Mouse (Mus musculus) neural tube, embryonic 14.5 days (tissue): Measurements from ENCODE around the gene Tsga10ip. TPM values are rescaled to one million over a fixed set of nuclear protein-coding genes. Genes with fewer than 3 reads are reported as not detected.

ENCODE experiments used
- ATAC-seq: fragments of 200-750 bp; cut with Nextera tagmentation; 2 replicates; pipeline ENCODE4 v1.8.0; 2017; ENCODE audit warnings: low read depth, mild to moderate bottlenecking, moderate TSS enrichment, moderate library complexity
- H3K27ac ChIP-seq: fragments of 300-500 bp; sonication (generic); 2 replicates; pipeline ENCODE4 v1.5.1; 2014; ENCODE audit warnings: low read depth, mild to moderate bottlenecking, control low read depth, low read length, moderate library complexity, mixed read lengths
- H3K27me3 ChIP-seq: fragments of 300-500 bp; sonication (generic); 2 replicates; pipeline ENCODE4 v1.6.1; 2014; ENCODE audit warnings: low read length; ENCODE audit not compliant: control insufficient read depth, insufficient read depth
- H3K36me3 ChIP-seq: fragments of 300-500 bp; sonication (generic); 2 replicates; pipeline ENCODE4 v1.6.1; 2014; ENCODE audit warnings: low read length, mixed read lengths; ENCODE audit not compliant: control insufficient read depth, insufficient read depth
- H3K4me1 ChIP-seq: fragments of 300-500 bp; sonication (generic); 2 replicates; pipeline ENCODE4 v1.6.1; 2014; ENCODE audit warnings: low read length; ENCODE audit not compliant: control insufficient read depth, insufficient read depth
- H3K4me2 ChIP-seq: fragments of 300-500 bp; sonication (generic); 2 replicates; pipeline ENCODE4 v1.6.1; 2014; ENCODE audit warnings: mild to moderate bottlenecking, low read depth, low read length, control low read depth
- H3K4me3 ChIP-seq: fragments of 300-500 bp; sonication (generic); 2 replicates; pipeline ENCODE4 v1.5.1; 2014; ENCODE audit warnings: low read depth, low read length, control low read depth, mixed read lengths
- H3K9ac ChIP-seq: fragments of 300-500 bp; sonication (generic); replicated peaks from 2 replicates; pipeline ENCODE4 v1.6.1; 2014; ENCODE audit warnings: low read depth, mild to moderate bottlenecking, control low read depth, low read length, mixed read lengths
- H3K9me3 ChIP-seq: fragments of 300-500 bp; sonication (generic); 2 replicates; pipeline ENCODE4 v1.6.1; 2016; ENCODE audit warnings: low read length; ENCODE audit not compliant: control insufficient read depth
- WGBS: fragments of 180-500 bp; shearing (Covaris S2); extraction: QIAGEN DNeasy Blood & Tissue Kit; methylation state at CpG from one replicate; pipeline ENCODE4 v1.1.7; 2014; 5-methylcytosine and 5-hydroxymethylcytosine counted together
- polyA plus RNA-seq: library from polyadenylated mRNA; unstranded; fragments of >200 nt; fragmentation: Nextera tagmentation; extraction: Ambion mirVana; gene quantifications from 2 replicates; pipeline ENCODE4 v1.2.1, GENCODE M21; 2014

The Tsga10ip gene
- polyA plus RNA-seq, 1 experiment from 2014 or later = not detected

- Histone ChIP-seq H3K9ac (0 out of 2 replicates have a peak overlapping the region, but pooled peaks have one; percentile 32), H3K9me3 (no peaks in the 10 kb centered on the region), H3K4me2 (peak overlapping the region; percentile 34; the same call in 1 of the 2 replicates), H3K36me3 (no peaks in the 10 kb centered on the region), H3K27ac (no peak overlapping the region), H3K4me3 (no peak overlapping the region), H3K4me1 (peaks cover 5% of the 10 kb centered on the region; the same call in 1 of the 2 replicates), H3K27me3 (no peaks in the 10 kb centered on the region)
- 78% methylated on average over 7 of the region's 7 CpGs for WGBS
- no peak for ATAC-seq
These were observed 31.6 kb upstream of the Tsga10ip start for GRCm38 (mm10) chr19:5433951-5434350.

DNA sequence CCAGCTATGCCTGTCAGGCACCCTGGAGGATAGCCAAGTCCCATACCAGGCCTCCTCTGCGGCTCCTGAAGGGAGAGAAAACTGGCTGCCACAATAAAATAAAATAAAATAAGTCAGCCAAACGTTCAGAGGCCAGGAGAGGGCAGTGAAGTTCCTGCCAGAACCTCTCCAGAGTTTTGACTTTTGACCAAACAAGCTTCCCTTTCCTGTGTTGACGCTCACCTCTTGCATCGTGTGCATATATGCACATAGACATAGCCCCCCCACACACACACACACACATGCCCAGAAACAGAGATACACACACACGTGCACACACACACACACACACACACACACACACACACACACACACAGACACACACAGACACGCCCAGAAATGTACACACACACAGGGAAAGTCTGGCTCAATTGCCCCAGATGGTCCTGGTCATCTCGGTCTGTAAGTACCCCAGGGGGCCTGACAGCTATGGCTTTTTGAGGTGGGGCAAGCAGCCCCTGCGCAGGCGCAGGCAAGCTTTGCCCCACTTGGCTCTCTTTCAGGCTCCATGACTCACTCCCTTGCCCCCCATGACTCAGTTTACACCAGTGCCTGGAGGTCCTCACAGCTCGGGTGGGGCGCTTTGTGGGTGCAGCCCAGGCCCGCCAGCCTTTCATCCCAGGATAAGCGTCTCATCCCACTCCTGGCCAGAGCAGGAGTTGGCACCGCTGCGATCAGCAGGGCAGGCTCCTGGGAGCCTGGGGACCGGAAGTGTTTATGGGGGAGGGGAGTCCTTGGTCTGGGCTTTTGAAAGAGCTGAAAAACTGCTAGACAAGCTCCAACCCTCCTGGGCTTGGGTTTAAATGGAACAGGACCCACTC lies 30.9 kb upstream of the Tsga10ip start:
- Histone ChIP-seq H3K4me3 (no peak overlapping the region), H3K36me3 (no peaks in the 10 kb centered on the region), H3K4me2 (peak overlapping the region; percentile 34), H3K27ac (no peak overlapping the region), H3K27me3 (no peaks in the 10 kb centered on the region), H3K4me1 (peaks cover 5% of the 10 kb centered on the region; the same call in 1 of the 2 replicates), H3K9me3 (no peaks in the 10 kb centered on the region), H3K9ac (0 out of 2 replicates have a peak overlapping the region, but pooled peaks have one; percentile 32)
- 17% methylated on average over 16 of the region's 16 CpGs for WGBS
- peak; percentile 34; the same call in 1 of the 2 replicates for ATAC-seq

GRCm38 (mm10) chr19:5431911-5432464 lies 29.7 kb upstream of the Tsga10ip start:
- 83% methylated on average over 4 of the region's 4 CpGs for WGBS
- no peak overlapping the region for H3K4me3 ChIP-seq
- no peaks in the 10 kb centered on the region for H3K9me3 ChIP-seq
- H3K36me3 ChIP-seq = no peaks in the 10 kb centered on the region
- no peak for ATAC-seq
- H3K9ac ChIP-seq = no peak overlapping the region
- H3K27ac ChIP-seq = no peak overlapping the region
- H3K4me1 ChIP-seq = peaks cover 7% of the 10 kb centered on the region; the same call in 1 of the 2 replicates
- H3K27me3 ChIP-seq = no peaks in the 10 kb centered on the region
- no peak overlapping the region for H3K4me2 ChIP-seq

DNA sequence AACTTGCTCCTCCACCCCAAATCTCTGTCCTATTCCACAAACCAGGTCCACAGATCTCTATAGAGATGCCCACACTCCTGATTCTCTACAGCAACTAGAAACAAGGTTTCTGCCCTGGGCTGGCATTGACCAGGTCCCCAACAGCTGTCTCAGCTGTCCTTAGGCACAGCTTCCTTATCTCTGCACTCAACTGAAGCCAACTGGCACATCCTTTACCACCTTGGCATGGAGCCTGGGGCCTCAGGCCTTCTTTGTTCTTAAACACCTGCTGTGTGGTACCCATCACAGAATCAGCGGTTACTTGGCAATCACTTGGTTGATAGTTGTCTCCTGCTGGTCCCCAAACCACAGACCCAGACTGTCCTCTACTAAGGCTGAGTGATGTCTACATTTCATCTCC lies 28.1 kb upstream of the Tsga10ip start:
- H3K4me2 ChIP-seq = no peak overlapping the region
- no peak for ATAC-seq
- no peaks in the 10 kb centered on the region for H3K9me3 ChIP-seq
- no peak overlapping the region for H3K9ac ChIP-seq
- H3K36me3 ChIP-seq = 0 out of 2 replicates have a peak, but pooled peaks cover 3% of the 10 kb centered on the region
- no peak overlapping the region for H3K27ac ChIP-seq
- H3K27me3 ChIP-seq = no peaks in the 10 kb centered on the region
- WGBS = 65% methylated on average over 1 of the region's 1 CpGs
- H3K4me3 ChIP-seq = no peak overlapping the region
- H3K4me1 ChIP-seq = peaks cover 20% of the 10 kb centered on the region

GRCm38 (mm10) chr19:5429806-5430205 lies 27.5 kb upstream of the Tsga10ip start:
- no peak overlapping the region for H3K4me3 ChIP-seq
- H3K4me1 ChIP-seq = peaks cover 20% of the 10 kb centered on the region
- H3K27me3 ChIP-seq = no peaks in the 10 kb centered on the region
- 0 out of 2 replicates have a peak, but pooled peaks cover 3% of the 10 kb centered on the region for H3K36me3 ChIP-seq
- ATAC-seq = no peak
- no peak overlapping the region for H3K27ac ChIP-seq
- no peak overlapping the region for H3K9ac ChIP-seq
- WGBS = 77% methylated on average over 8 of the region's 8 CpGs
- no peak overlapping the region for H3K4me2 ChIP-seq
- H3K9me3 ChIP-seq = no peaks in the 10 kb centered on the region

DNA sequence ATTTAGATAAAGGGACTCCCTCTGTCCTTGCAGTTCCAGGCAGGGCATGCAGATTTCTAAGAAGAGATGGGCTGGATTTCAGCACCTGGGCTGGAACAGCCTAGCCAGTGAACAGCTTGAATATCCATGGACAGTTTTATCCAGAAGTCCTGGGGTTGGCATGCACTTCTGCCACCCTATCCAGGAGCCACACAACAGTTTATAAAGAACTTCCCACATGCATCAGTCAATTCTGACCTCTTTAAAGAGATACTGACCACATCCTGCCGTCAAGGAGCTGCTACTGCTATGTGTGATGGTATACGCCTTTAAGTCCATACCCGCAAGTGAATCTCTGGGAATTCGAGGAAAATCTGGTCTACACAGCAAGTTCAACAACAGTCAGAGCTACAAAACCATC lies 26.9 kb upstream of the Tsga10ip start:
- Histone ChIP-seq H3K4me3 (no peak overlapping the region), H3K36me3 (0 out of 2 replicates have a peak, but pooled peaks cover 3% of the 10 kb centered on the region), H3K4me1 (peaks cover 20% of the 10 kb centered on the region), H3K27ac (no peak overlapping the region), H3K9ac (no peak overlapping the region), H3K27me3 (no peaks in the 10 kb centered on the region), H3K4me2 (no peak overlapping the region), H3K9me3 (no peaks in the 10 kb centered on the region)
- ATAC-seq = no peak
- 89% methylated on average over 4 of the region's 4 CpGs for WGBS

GRCm38 (mm10) chr19:5428083-5428482 lies 25.8 kb upstream of the Tsga10ip start:
- H3K4me2 ChIP-seq = no peak overlapping the region
- no peak overlapping the region for H3K27ac ChIP-seq
- H3K9ac ChIP-seq = no peak overlapping the region
- H3K9me3 ChIP-seq = no peaks in the 10 kb centered on the region
- H3K36me3 ChIP-seq = 0 out of 2 replicates have a peak, but pooled peaks cover 3% of the 10 kb centered on the region
- ATAC-seq = no peak
- 85% methylated on average over 2 of the region's 2 CpGs for WGBS
- H3K4me3 ChIP-seq = no peak overlapping the region
- H3K27me3 ChIP-seq = no peaks in the 10 kb centered on the region
- H3K4me1 ChIP-seq = peaks cover 22% of the 10 kb centered on the region

GRCm38 (mm10) chr19:5426640-5427290 lies 24.4 kb upstream of the Tsga10ip start:
- Histone ChIP-seq H3K4me1 (peaks cover 26% of the 10 kb centered on the region), H3K36me3 (peaks cover 6% of the 10 kb centered on the region; the same call in 1 of the 2 replicates), H3K4me3 (no peak overlapping the region), H3K4me2 (peak overlapping the region; percentile 84; the same call in 1 of the 2 replicates), H3K9ac (0 out of 2 replicates have a peak overlapping the region, but pooled peaks have one; percentile 0), H3K27ac (no peak overlapping the region), H3K27me3 (no peaks in the 10 kb centered on the region), H3K9me3 (no peaks in the 10 kb centered on the region)
- ATAC-seq = no peak
- 96% methylated on average over 13 of the region's 13 CpGs for WGBS
